Mouse (Mus musculus) stomach, embryonic 16.5 days (tissue): ENCODE measurements at regions not wholly inside any gene's neighbourhood (a gene's known extent, or its start where the extent isn't known, plus 50 kb on each side); places are given as distances from the start of the nearest gene placed in this dataset.

Experiments used
- ATAC-seq: fragments of 200-750 bp; cut with Nextera tagmentation; 2 replicates; pipeline ENCODE4 v1.8.0; 2017; ENCODE audit warnings: moderate number of reproducible peaks, moderate TSS enrichment; ENCODE audit not compliant: insufficient read depth, low FRiP score
- H3K27ac ChIP-seq: fragments of 300-500 bp; sonication (generic); 2 replicates; pipeline ENCODE4 v1.5.1; 2014; ENCODE audit warnings: low read length
- H3K27me3 ChIP-seq: fragments of 300-500 bp; sonication (generic); 2 replicates; pipeline ENCODE4 v1.6.1; 2014; ENCODE audit warnings: low read length, control low read depth, mixed read lengths; ENCODE audit not compliant: control insufficient read depth, insufficient read depth
- H3K36me3 ChIP-seq: fragments of 300-500 bp; sonication (generic); 2 replicates; pipeline ENCODE4 v1.6.1; 2014; ENCODE audit warnings: low read length; ENCODE audit not compliant: control insufficient read depth, insufficient read depth
- H3K4me1 ChIP-seq: fragments of 300-500 bp; sonication (generic); 2 replicates; pipeline ENCODE4 v1.6.1; 2014; ENCODE audit warnings: low read length, control low read depth, mixed read lengths; ENCODE audit not compliant: control insufficient read depth, insufficient read depth
- H3K4me2 ChIP-seq: fragments of 300-500 bp; sonication (generic); 2 replicates; pipeline ENCODE4 v1.6.1; 2014; ENCODE audit warnings: low read depth, low read length, mixed read lengths
- H3K4me3 ChIP-seq: fragments of 300-500 bp; sonication (generic); replicated peaks from 2 replicates; pipeline ENCODE4 v1.5.1; 2014; ENCODE audit warnings: mild to moderate bottlenecking, low read length
- H3K9ac ChIP-seq: fragments of 300-500 bp; sonication (generic); 2 replicates; pipeline ENCODE4 v1.6.1; 2014; ENCODE audit warnings: low read length
- H3K9me3 ChIP-seq: fragments of 300-500 bp; sonication (generic); replicated peaks from 2 replicates; pipeline ENCODE4 v1.6.1; 2016; ENCODE audit warnings: low read length, control low read depth; ENCODE audit not compliant: control insufficient read depth
- WGBS: fragments of 180-500 bp; shearing (Covaris S2); extraction: QIAGEN DNeasy Blood & Tissue Kit; methylation state at CpG from one replicate; pipeline ENCODE4 v1.1.7; 2014; 5-methylcytosine and 5-hydroxymethylcytosine counted together

GRCm38 (mm10) chr8:117894861-117895260 is 93.1 kb upstream of the Mphosph6 start:
- no peaks in the 10 kb centered on the region for H3K9me3 ChIP-seq
- no peak overlapping the region for H3K27ac ChIP-seq
- 57% methylated on average over 8 of the region's 8 CpGs for WGBS
- H3K4me3 ChIP-seq: no peak overlapping the region
- no peaks in the 10 kb centered on the region for H3K36me3 ChIP-seq
- no peak for ATAC-seq
- no peaks in the 10 kb centered on the region for H3K27me3 ChIP-seq
- no peaks in the 10 kb centered on the region for H3K4me1 ChIP-seq
- no peak overlapping the region for H3K4me2 ChIP-seq
- H3K9ac ChIP-seq: no peak overlapping the region

GRCm38 (mm10) chr8:117890211-117890610 is 88.5 kb upstream of the Mphosph6 start:
- Histone ChIP-seq H3K36me3 (no peaks in the 10 kb centered on the region), H3K9me3 (no peaks in the 10 kb centered on the region), H3K4me2 (no peak overlapping the region), H3K4me1 (no peaks in the 10 kb centered on the region), H3K4me3 (no peak overlapping the region), H3K27ac (no peak overlapping the region), H3K27me3 (no peaks in the 10 kb centered on the region), H3K9ac (no peak overlapping the region)
- 69% methylated on average over 3 of the region's 3 CpGs for WGBS
- ATAC-seq: no peak

GRCm38 (mm10) chr8:117881414-117881973 is 79.8 kb upstream of the Mphosph6 start:
- Histone ChIP-seq H3K9me3 (no peaks in the 10 kb centered on the region), H3K4me2 (no peak overlapping the region), H3K36me3 (no peaks in the 10 kb centered on the region), H3K9ac (no peak overlapping the region), H3K4me1 (peaks cover 3% of the 10 kb centered on the region; the same call in 1 of the 2 replicates), H3K27me3 (no peaks in the 10 kb centered on the region), H3K4me3 (no peak overlapping the region), H3K27ac (peak overlapping the region; percentile 72)
- ATAC-seq: peak; percentile 61
- WGBS: 43% methylated on average over 8 of the region's 8 CpGs

- Histone ChIP-seq H3K27ac (no peak overlapping the region), H3K9ac (no peak overlapping the region), H3K4me1 (peaks cover 3% of the 10 kb centered on the region; the same call in 1 of the 2 replicates), H3K9me3 (no peaks in the 10 kb centered on the region), H3K4me2 (no peak overlapping the region), H3K36me3 (no peaks in the 10 kb centered on the region), H3K27me3 (no peaks in the 10 kb centered on the region), H3K4me3 (no peak overlapping the region)
- no peak for ATAC-seq
- 70% methylated on average over 13 of the region's 13 CpGs for WGBS
Measured at GRCm38 (mm10) chr8:117880279-117880975, 78.7 kb upstream of the Mphosph6 start.

GRCm38 (mm10) chr8:117873611-117874010 is 71.9 kb upstream of the Mphosph6 start:
- no peaks in the 10 kb centered on the region for H3K27me3 ChIP-seq
- no peaks in the 10 kb centered on the region for H3K36me3 ChIP-seq
- no peaks in the 10 kb centered on the region for H3K4me1 ChIP-seq
- 82% methylated on average over 4 of the region's 4 CpGs for WGBS
- H3K9ac ChIP-seq: no peak overlapping the region
- ATAC-seq: no peak
- H3K9me3 ChIP-seq: no peaks in the 10 kb centered on the region
- no peak overlapping the region for H3K27ac ChIP-seq
- no peak overlapping the region for H3K4me3 ChIP-seq
- H3K4me2 ChIP-seq: no peak overlapping the region

- Histone ChIP-seq H3K27ac (no peak overlapping the region), H3K4me1 (no peaks in the 10 kb centered on the region), H3K4me3 (no peak overlapping the region), H3K27me3 (no peaks in the 10 kb centered on the region), H3K9ac (no peak overlapping the region), H3K4me2 (no peak overlapping the region), H3K9me3 (no peaks in the 10 kb centered on the region), H3K36me3 (no peaks in the 10 kb centered on the region)
- no peak for ATAC-seq
- WGBS: 77% methylated on average over 2 of the region's 2 CpGs
Measured at GRCm38 (mm10) chr8:117867138-117867537, 65.4 kb upstream of the Mphosph6 start.

GRCm38 (mm10) chr8:117865014-117865413 is 63.3 kb upstream of the Mphosph6 start:
- Histone ChIP-seq H3K9me3 (no peaks in the 10 kb centered on the region), H3K27ac (no peak overlapping the region), H3K9ac (no peak overlapping the region), H3K4me1 (no peaks in the 10 kb centered on the region), H3K4me3 (no peak overlapping the region), H3K4me2 (no peak overlapping the region), H3K27me3 (no peaks in the 10 kb centered on the region), H3K36me3 (no peaks in the 10 kb centered on the region)
- WGBS: 24% methylated on average over 6 of the region's 6 CpGs
- no peak for ATAC-seq

- no peak overlapping the region for H3K4me3 ChIP-seq
- no peaks in the 10 kb centered on the region for H3K4me1 ChIP-seq
- no peaks in the 10 kb centered on the region for H3K9me3 ChIP-seq
- WGBS: 35% methylated on average over 2 of the region's 2 CpGs
- no peak overlapping the region for H3K4me2 ChIP-seq
- H3K9ac ChIP-seq: no peak overlapping the region
- H3K27me3 ChIP-seq: no peaks in the 10 kb centered on the region
- ATAC-seq: 0 out of 2 replicates have a peak, but pooled peaks have one; percentile 60
- H3K27ac ChIP-seq: no peak overlapping the region
- H3K36me3 ChIP-seq: no peaks in the 10 kb centered on the region
Measured at GRCm38 (mm10) chr8:117863837-117864236, 62.1 kb upstream of the Mphosph6 start.

GRCm38 (mm10) chr8:117862318-117862717 is 60.6 kb upstream of the Mphosph6 start:
- no peak overlapping the region for H3K4me2 ChIP-seq
- no peaks in the 10 kb centered on the region for H3K4me1 ChIP-seq
- H3K27ac ChIP-seq: no peak overlapping the region
- ATAC-seq: no peak
- H3K27me3 ChIP-seq: no peaks in the 10 kb centered on the region
- no peaks in the 10 kb centered on the region for H3K36me3 ChIP-seq
- H3K4me3 ChIP-seq: no peak overlapping the region
- no peaks in the 10 kb centered on the region for H3K9me3 ChIP-seq
- 67% methylated on average over 2 of the region's 2 CpGs for WGBS
- H3K9ac ChIP-seq: no peak overlapping the region
